Mouse (Mus musculus): ENCODE measurements at regions not wholly inside any gene's neighbourhood (a gene's known extent, or its start where the extent isn't known, plus 50 kb on each side); places are given as distances from the start of the nearest gene placed in this dataset.

DNA sequence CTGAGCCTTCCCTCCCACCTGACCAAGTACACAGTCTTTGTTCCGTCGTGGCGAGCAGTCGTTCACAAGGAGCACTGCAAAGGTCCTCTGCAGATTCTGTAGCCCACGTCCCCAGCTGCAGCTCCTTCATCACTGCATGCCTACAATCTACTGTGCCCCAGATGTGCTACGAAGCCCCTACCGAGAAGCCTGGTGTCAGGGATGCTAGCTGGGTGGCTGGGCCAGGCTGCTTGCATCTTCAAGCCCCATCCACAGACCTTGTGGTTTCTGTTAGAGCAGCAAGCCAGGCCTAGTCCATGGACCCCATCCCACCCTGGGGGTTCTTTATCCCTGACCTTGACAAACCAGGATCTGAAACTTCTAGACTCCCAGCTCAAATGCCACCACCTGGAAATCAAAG lies 266.3 kb upstream of the 3110018I06Rik start:
- DNase-seq (ENCODE audit: low spot score in 2 of 2) = no peak

DNA sequence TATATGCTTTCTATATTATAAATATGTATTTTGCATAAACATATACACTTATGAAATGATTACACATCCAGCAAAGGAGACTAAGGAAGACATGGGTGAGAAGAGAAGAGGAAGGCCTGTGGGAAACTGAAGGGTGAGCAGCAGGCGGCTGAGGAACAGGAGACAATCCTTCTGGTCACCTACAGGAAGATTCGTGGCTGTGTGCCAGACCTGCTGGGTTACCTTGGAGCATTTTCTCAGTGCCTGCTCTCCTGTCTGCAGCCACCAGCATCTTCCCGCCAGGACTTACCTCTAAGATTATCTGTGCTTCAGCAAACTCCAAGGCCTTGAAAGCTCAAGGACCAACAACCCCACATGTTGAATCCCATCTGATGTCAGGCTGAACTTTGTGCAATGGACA lies 258.3 kb upstream of the 3110018I06Rik start:
- no peak for DNase-seq (ENCODE audit: low spot score in 2 of 2)

DNA sequence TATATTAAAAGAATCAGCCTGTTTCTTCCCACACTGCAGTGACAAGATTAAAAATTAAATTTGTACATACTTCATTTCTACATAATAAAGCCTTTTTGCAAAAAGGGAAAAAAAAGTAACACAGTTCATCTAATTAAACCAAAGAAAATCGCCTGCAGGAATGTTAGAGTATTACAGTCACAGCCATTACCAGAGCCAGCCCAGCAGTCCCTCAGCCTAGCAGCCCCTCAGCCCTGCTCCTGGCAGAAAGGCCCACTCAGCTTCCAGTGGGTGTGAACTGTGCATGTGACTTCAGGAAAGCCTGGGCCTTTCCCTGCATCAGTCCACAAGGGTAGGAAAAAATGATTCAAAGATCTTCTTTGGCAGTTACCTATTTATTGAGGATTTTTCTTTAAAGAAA lies 256.8 kb upstream of the 3110018I06Rik start:
- no peak for DNase-seq (ENCODE audit: low spot score in 2 of 2)

DNA sequence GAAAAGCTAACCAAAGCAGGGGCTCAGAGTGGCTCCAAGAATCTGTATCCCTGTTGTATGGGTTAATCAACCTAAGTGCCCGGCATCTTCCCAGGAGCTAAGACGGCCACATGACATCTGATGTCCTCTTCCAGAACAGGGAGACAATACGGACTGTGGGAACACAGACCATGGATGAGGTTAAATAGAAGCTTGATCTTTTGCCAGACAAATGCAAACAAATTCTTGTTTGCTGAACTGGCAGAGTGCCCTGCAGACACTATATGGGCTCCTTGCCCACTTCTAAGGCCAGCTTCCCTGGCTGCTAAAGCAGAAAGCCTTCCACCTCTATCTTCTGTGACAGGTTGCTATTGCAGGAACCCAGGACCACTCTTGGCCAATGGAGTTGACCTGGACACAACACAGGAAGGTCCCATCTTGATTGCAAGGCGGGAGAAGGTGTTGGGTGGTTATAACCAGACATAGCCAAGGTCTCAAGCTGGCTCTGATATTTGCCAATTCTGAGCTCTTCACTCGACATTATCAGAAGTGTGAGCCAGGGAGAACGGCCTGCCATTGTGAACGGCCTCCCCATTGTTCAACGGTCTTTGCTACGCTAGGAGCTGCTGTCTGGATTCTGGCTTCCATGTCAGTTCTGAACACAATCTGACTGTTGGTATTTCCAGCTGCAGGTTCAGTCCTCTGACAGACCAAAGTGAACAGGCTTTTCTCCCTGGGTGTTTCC lies 237.5 kb upstream of the 3110018I06Rik start:
- DNase-seq (ENCODE audit: low spot score in 2 of 2) = no peak

DNA sequence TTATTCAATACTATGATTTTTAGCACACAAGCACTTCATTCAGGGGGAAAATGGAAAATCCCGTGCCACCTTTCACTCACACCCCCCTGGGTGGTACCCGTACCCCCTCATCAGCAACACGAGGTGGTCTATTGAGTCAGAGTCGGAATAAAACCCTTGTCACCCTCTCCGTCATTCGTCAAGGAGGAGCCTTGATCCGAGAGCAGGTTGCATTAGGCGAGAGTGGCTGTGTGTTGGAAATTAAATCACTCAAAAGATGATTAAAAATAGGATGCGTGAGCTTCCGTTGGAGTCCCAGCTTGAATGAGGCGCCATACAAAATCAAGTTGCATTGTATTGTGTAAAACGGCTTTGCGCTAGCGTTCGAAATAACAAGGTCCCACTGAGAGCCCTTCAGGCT lies 236.5 kb upstream of the 3110018I06Rik start:
- no peak for DNase-seq (ENCODE audit: low spot score in 2 of 2)

DNA sequence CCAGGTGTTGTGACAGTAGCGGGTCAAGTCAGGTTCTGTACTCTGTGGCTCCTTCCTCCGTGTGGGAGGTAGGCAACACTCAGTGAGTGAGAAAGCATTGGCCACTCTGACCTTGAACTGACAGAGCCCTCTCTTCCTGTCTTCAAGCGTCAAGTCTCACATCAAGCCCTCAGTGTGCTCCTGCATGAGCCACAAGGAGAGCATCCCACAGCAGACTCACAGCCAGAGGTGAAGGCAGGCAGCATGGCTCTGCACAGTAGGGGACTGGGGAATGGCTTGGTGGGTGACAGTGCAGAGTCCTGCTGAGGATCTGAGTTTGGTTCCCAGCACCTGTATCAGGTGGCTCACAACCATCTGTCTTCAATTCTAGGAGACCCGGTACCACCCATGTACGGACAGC lies 226.4 kb upstream of the 3110018I06Rik start:
- no peak for DNase-seq (ENCODE audit: low spot score in 2 of 2)

DNA sequence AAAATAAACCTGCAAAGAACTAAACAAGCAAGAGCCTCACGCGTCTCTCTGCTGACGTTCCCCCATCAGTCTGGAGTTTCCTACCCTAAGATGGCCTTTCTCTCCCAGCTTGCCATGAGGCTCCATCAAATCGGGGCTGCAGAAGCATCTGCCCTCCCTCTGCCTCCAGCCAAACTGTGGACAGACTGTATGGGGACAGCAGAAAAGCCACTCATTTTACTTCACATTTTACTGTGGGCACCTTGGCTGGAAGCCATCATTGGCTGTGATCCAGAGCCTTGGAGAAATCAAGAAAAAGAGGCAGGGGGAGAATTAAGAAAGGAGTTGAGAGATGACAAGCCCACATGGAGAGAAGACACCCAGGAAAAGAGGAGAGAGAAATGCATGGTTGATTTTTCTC lies 225.9 kb upstream of the 3110018I06Rik start:
- no peak for DNase-seq (ENCODE audit: low spot score in 2 of 2)

DNA sequence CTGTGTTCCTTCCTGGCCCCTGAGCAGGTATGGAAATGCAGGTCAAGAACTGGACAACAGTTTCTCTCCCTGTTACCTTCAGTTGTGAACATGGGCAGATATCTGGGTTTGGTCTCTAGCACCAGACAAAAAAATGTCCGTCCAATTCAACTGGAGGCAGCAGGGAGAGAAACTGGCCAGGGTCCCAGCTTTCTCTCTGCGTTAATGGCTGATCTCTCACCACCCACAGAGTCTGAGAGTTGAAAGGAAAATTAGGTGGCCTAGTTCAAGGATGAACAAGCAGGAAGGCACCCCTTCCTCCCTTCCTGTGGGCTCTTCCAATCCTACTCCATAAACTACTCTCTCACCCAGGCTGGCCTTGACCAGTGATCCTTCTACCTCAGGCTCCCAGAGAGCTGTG lies 221.7 kb upstream of the 3110018I06Rik start:
- DNase-seq (ENCODE audit: low spot score in 2 of 2) = no peak

DNA sequence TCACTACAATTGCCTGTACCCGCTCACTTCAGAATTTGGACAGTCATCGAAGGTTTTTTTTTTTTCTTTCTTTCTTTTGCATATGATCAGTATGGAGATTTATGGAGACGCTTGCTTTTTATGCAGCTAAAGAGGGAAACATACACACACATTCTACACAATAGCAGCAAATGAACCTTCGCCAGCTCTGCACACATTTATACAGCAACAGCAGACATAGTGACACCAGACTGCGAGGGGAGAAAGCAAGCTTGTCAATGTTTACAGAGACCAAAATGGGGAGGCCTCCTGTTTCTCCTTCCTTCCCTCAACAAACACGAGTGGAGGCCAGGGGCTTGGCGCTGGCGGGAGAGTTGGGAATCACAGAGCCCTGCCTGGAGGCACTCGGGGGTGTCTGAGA lies 202.8 kb upstream of the 3110018I06Rik start:
- DNase-seq (ENCODE audit: low spot score in 2 of 2) = no peak

DNA sequence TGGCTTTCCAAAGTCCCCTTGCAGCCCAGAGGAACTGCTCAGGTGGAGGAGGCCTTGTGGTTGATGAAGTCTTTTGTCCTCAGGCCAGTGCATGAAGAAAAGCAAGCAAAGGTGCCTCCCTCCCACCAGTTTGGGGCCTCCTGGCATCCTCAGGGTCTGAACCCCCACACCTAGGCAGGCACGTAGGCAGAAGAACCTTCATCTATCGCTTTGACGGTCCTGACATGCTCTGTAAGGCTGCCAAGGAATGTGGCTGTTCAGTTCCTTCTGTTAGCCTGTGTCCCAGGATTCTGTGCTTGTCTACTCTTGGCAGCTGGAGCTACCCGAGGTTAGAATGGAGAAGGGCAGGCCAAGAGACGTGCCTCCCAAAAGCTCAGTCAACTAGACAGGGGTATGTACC lies 197.1 kb upstream of the 3110018I06Rik start:
- DNase-seq (ENCODE audit: low spot score in 2 of 2) = no peak

DNA sequence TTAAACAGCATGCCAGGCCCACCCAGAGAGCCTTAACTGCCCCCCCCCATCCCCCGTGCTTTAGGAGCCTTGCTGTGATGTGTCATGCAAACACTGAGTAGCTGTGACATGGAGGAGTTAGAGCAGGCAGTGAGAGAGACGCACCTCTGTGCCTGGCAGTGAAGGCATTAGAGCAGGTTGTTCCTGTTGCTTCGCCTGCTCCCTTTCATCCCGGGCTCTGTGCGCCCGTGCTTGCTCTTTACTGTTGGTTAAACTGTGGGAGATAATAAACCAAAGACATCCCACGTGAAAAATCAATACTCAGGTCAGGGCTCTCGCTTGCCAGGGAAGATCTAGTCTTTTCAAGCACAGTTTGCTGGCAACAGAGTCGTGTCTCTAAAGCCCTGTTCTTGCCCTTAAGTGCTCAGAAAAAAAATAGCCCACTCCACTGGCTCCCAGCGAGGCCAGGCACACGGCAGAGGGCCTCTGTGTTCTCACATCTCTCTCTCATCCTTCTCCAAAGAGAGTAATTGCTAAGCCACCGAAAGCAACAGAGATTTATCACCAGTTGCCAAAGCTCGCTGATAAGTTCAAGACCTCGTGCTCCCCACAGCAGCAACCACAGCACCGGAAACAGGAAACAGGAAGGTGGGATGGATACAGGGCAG lies 181.2 kb upstream of the 3110018I06Rik start:
- no peak for DNase-seq (ENCODE audit: low spot score in 2 of 2)

DNA sequence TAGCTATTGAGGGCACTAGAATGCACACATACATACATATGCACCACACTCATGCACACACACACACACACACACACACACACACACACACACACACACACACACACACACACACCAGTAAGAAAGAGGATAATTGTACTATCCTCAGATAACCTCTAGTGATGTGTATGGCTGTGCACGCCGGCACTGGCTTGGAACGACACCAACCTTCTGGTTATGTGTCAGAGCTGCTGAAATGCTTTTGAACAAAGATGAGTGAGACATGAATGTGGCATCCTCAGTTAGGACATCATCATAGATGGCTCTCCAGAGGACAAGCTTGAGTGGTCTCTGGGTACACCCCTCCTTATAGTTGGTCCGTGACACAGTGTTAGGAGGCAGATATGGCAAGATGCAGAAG lies 173.0 kb upstream of the 3110018I06Rik start:
- no peak for DNase-seq (ENCODE audit: low spot score in 2 of 2)

DNA sequence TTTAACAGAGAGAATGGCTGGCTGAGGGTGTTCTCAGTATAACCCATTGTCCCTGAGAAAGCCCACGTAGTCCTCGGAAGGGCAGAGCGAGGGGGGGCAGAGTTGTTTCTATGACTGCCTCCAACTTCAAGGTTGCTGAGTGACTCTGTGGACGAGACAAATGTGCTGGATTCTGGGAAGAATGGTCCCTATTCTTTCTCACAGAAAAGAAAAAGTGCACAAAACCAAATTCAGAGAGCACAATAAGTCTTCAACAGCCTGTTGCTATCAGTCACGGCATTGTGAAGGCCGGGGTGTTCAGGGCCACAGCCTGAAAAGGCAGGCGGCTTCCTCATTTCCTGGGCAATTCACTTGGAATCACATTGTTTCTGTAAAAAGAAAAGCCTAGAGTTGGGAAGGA lies 165.6 kb upstream of the 3110018I06Rik start:
- DNase-seq (ENCODE audit: low spot score in 2 of 2) = no peak

DNA sequence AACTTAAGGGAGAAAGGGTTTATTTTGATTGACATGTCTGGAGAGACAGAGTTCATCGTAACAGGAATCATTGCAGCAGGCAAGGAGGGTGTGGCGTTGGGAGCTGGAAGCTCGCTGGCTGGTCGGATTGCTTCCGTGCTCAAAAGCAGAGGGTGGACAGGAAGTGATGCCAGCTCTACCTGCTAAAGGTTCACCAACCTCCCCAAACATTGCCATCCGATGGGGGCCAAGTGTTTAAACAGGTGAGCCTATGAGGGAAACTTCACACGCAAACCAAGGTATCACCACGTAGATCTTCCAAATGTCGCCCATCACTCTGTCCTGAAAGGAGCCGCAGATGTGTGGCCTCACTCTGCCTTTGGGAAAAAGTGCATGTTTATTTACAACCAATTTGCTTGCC lies 162.3 kb upstream of the 3110018I06Rik start:
- DNase-seq (ENCODE audit: low spot score in 2 of 2) = no peak

DNA sequence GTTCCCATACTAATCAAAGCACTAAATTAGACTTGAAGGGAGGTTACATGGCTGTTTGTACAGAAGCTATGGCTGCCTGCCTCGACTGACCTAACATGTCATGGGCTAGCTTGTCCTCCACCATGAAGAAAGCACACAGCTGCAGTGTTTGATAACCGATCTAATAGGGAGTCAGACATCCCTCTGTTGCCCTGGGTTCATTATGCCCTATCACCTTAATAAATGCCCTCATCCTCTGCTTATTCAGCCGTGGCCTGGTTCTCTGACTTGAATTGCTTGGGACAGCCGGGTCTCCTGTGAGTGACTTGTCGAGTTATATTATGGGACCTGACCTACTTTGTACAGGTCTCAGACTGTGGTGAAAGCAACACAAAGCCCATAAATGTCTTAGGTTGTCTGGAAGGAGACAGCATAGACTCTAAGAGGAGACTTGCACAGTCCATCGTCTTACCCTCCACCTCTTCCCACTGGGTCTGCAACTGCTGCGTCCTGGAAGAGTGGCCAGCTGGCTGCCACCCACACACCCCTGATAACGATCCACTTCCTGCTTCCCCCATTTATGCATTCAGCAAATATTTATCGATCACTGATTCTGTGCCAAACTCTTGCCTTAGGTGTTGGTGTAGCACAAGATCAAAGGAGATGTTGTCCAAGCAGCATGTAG lies 161.2 kb upstream of the 3110018I06Rik start:
- no peak for DNase-seq (ENCODE audit: low spot score in 2 of 2)

DNA sequence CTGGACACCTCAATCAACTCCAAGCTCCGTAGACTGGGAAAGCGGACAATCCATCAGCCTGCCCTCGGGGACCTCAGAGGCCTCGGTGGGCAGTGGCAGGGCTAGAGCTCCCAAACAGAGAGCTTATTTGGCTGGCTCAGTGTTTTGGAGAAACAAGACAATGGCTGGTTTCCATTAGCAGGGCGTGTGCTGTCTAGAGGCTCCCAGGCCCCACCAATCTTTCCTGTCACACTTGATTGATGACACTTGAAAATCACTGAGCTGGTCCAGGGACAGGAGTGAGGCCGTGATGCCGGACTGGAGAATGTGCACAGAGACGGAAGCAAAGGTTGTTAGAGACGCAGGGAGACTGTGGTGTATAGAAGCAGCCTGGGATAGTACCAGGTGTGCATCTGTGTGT lies 159.4 kb upstream of the 3110018I06Rik start:
- DNase-seq (ENCODE audit: low spot score in 2 of 2) = no peak

DNA sequence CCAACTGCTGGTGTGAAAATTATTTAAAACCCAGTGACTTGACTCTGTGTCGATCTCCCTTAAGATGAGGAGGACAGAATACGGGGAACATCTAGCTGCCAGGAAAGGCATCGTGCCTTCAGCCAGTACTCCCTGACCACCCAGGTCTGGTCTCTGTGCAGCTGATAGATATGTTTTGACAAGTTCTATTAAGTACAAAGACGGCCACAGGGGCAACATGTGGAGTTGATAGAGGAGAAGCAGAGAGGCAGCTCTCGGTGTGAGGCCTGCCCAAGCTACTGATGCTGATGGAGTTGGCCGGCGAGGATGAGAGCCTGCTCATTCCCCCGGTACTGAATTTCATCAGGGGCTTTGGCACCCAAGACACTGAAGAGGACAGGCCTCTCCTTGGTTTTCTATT lies 154.1 kb upstream of the 3110018I06Rik start:
- DNase-seq (ENCODE audit: low spot score in 2 of 2) = peak in 1 of 2 experiments; percentile 8

DNA sequence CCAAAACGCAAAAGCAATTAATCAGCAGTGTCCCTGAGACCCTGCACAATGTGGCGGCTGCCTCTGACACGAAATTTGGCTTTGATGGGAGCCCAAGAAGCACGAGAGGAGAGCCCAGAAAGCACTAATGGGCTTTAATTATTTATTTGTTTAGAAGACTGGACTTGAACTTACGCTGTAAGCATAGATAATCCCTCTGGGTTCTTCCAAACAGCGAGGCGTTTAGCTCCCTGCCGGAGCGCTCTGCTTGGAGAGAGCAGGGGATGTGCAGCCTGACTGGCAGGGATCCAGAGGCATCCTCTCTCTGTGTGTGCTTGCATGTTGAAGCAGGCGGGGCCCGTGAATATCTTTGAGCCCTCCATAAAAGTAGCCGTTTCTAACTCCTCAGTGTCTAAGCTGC lies 153.3 kb upstream of the 3110018I06Rik start:
- DNase-seq (ENCODE audit: low spot score in 2 of 2) = peak; percentile 14 to 16

DNA sequence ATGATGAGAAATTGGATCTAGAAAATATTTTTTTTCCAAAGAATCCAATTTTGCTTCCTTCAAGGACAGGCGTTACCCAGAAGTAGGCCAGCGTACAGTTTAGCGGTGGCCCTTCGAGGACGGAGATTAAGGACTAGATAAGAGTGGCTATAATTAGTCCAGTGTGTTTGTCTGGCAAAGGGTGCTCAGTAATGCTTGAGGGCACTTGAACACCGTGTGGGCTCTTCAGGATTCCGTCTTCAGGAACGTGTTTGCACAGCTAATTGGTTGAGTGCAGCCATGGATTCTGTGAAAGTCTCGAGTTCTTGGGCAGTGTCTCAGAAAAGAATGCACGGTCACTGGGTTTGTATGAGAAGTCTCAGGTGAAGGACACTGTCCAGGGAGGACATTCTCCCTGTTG lies 149.7 kb upstream of the 3110018I06Rik start:
- DNase-seq (ENCODE audit: low spot score in 2 of 2) = no peak

DNA sequence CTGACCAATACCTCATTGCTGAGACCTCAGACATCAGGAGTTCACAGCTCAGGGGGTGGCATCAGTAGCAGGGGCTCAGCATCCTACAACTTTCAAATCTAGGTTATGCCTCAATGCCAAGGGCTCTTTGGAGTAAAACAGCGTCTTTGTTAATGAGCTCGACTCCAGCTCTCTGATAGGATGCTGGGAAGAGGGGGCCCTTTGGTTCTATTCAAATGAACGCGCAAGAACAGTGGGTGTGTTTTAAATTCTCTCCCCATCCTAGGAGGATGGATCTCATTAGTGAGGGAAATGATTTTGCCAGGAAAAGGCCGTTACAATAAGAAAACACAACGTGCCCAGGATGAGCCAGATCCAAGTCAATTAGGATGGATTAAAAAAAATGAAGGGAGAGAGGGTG lies 132.2 kb upstream of the 3110018I06Rik start:
- DNase-seq (ENCODE audit: low spot score in 2 of 2) = no peak

DNA sequence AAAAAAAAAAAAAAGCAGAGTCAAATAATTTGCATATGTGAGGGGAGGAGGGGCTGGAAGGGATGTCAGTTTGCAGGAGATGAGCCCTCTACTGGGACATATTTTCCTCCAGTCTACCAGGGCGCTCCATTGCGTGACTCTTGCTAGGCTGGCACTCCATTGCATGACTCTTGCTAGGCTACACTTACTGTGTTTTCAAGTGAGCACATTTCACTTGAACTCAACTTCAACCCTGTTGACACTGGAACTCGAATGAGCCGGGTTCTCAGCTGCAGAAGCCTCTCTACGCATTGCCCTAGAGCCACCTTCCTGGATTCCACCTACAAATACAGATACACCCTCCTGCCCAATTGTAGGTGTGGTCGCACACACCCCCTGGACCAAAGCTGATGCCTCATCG lies 131.5 kb upstream of the 3110018I06Rik start:
- DNase-seq (ENCODE audit: low spot score in 2 of 2) = no peak

DNA sequence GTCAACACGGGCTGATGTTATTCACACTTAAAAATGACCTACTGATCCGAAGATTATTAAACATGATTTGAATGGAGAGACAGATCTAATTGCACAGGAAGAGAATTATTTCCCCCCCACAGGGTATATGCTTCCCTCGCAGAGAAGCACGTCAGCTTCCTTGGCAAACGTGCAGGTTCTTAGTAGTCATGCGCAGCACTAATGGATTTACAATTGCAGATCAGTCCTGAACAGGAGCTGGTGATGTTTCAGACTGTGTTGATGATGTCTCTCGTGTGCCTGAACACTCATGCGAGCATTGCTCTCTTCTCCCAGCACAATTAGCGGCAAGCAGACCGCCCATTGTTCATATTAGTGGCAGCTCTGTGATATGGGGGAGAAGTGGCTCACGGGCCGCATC lies 127.9 kb upstream of the 3110018I06Rik start:
- no peak for DNase-seq (ENCODE audit: low spot score in 2 of 2)

DNA sequence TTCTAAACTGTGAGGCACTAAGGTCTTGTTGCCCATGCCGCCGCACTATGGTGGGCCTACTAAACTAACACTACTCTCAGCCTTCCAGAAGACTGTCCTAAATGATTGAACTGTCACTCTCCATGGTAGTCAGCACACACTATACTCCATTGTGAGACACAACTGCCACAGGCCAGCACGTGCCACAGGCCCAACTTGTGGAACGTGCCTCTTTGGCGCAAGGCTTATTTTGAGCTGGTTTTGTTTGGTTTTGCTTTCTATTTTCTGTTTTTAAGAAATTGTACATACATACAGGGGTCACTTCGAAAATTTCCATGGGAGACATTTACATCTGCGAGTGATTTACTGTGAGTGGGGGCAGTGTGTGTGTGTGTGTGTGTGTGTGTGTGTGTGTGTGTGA lies 126.8 kb upstream of the 3110018I06Rik start:
- DNase-seq (ENCODE audit: low spot score in 2 of 2) = no peak

Measured in frontal cortex, postnatal 10 days (tissue).